Mouse (Mus musculus): ENCODE measurements around the gene H13.

Gene H13

GRCm38 (mm10) chr2:152704256-152704605 lies 35.0 kb downstream of the H13 start:
- DNase-seq: no peak

GRCm38 (mm10) chr2:152704811-152705370 lies 35.6 kb downstream of the H13 start:
- no peak for DNase-seq

GRCm38 (mm10) chr2:152705993-152706571 lies 36.8 kb downstream of the H13 start:
- peak; percentile 77 to 81 for DNase-seq

GRCm38 (mm10) chr2:152707186-152707585 lies 37.9 kb downstream of the H13 start:
- DNase-seq: no peak

- peak; percentile 93 to 96 for DNase-seq
Measured at GRCm38 (mm10) chr2:152707627-152708026, 38.4 kb downstream of the H13 start.

- DNase-seq: no peak
Measured at GRCm38 (mm10) chr2:152709066-152709465, 39.8 kb downstream of the H13 start.

- DNase-seq: no peak
Measured at GRCm38 (mm10) chr2:152716241-152716772, 47.0 kb downstream of the H13 start.

GRCm38 (mm10) chr2:152717652-152718051 lies 48.4 kb downstream of the H13 start:
- no peak for DNase-seq

GRCm38 (mm10) chr2:152718076-152718475 lies 48.8 kb downstream of the H13 start:
- no peak for DNase-seq

GRCm38 (mm10) chr2:152723651-152724331 lies 54.5 kb downstream of the H13 start:
- DNase-seq: peak; percentile 54 to 76

GRCm38 (mm10) chr2:152724332-152724723 lies 55.1 kb downstream of the H13 start:
- DNase-seq: no peak

GRCm38 (mm10) chr2:152725178-152725750 lies 56.0 kb downstream of the H13 start:
- peak; percentile 44 to 67 for DNase-seq

- no peak for DNase-seq
Measured at GRCm38 (mm10) chr2:152726213-152726612, 57.0 kb downstream of the H13 start.

- DNase-seq: peak; percentile 55 to 64
Measured at GRCm38 (mm10) chr2:152726751-152727335, 57.6 kb downstream of the H13 start.

- DNase-seq: peak; percentile 76 to 85
Measured at GRCm38 (mm10) chr2:152727795-152728510, 58.7 kb downstream of the H13 start.

GRCm38 (mm10) chr2:152728594-152728993 lies 59.3 kb downstream of the H13 start:
- DNase-seq: no peak

GRCm38 (mm10) chr2:152729013-152729635 lies 59.9 kb downstream of the H13 start:
- no peak for DNase-seq

- peak; percentile 55 to 58 for DNase-seq
Measured at GRCm38 (mm10) chr2:152729636-152730020, 60.4 kb downstream of the H13 start.

- no peak for DNase-seq
Measured at GRCm38 (mm10) chr2:152733201-152733600, 63.9 kb downstream of the H13 start.

GRCm38 (mm10) chr2:152734501-152734900 lies 65.2 kb downstream of the H13 start:
- DNase-seq: no peak

GRCm38 (mm10) chr2:152734984-152735383 lies 65.7 kb downstream of the H13 start:
- peak; percentile 95 to 98 for DNase-seq

- DNase-seq: peak; percentile 93 to 95
Measured at GRCm38 (mm10) chr2:152736090-152736601, 66.9 kb downstream of the H13 start, which contains the start of gene Id1. Gene Id1 (plus strand): TSS chr2:152736251.

All from lung, adult 18-20 months (tissue).